Mouse (Mus musculus): ENCODE measurements around the gene Mgat4b. TPM values are rescaled to one million over a fixed set of nuclear protein-coding genes. Genes with fewer than 3 reads are reported as not detected.

The Mgat4b gene
- polyA plus RNA-seq, 1 experiment from 2014 or later: 18.4 TPM

- no peaks in the 10 kb centered on the region for H3K9me3 ChIP-seq (ENCODE audit: control insufficient read depth, low read length)
- no peak overlapping the region for H3K4me3 ChIP-seq (ENCODE audit: low read depth, low read length)
- DNase-seq (ENCODE audit: low spot score) (no peak), ATAC-seq (ENCODE audit: insufficient number of reproducible peaks, low FRiP score, low TSS enrichment, low read depth) (no peak)
- peaks cover 21% of the 10 kb centered on the region for H3K36me3 ChIP-seq (ENCODE audit: control insufficient read depth, insufficient read depth, low read length)
- 90% methylated on average over 7 of the region's 7 CpGs for WGBS
- no peaks in the 10 kb centered on the region for H3K4me1 ChIP-seq (ENCODE audit: control insufficient read depth, insufficient read depth, low read length)
- H3K27ac ChIP-seq (replicated peaks; ENCODE audit: low read depth, low read length): no peak overlapping the region
- H3K9ac ChIP-seq (ENCODE audit: low read length): no peak overlapping the region
- H3K27me3 ChIP-seq (ENCODE audit: control insufficient read depth, insufficient read depth, low read length): no peaks in the 10 kb centered on the region
- H3K4me2 ChIP-seq (ENCODE audit: low read depth, severe bottlenecking): no peak overlapping the region
Observed at GRCm38 (mm10) chr11:50256615-50257014, 45.9 kb downstream of the Mgat4b start.

DNA sequence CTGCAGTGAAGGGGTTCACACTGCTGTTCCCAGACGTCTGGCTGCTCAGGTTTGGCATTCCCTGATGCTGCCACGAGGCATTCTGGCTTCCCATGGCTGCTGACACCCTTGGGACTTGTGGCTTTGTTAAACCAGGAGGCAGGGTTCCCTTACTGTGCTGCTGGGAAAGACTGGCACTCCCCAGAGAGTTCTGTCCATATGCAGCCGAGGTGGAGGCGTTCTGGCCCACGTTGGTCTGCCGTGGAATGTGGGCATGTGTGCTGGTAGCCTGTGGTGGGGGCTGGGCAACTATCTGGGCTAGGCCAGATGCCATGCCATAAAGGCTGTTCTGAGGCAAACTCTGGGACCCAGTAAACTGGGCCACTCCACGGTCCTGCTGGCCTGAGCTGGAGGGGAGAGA, 47.6 kb downstream of the Mgat4b start:
- no peaks in the 10 kb centered on the region for H3K27me3 ChIP-seq (ENCODE audit: control insufficient read depth, insufficient read depth, low read length)
- no peak overlapping the region for H3K9ac ChIP-seq (ENCODE audit: low read length)
- ATAC-seq (ENCODE audit: insufficient number of reproducible peaks, low FRiP score, low TSS enrichment, low read depth) (no peak), DNase-seq (ENCODE audit: low spot score) (no peak)
- no peaks in the 10 kb centered on the region for H3K4me1 ChIP-seq (ENCODE audit: control insufficient read depth, insufficient read depth, low read length)
- H3K4me2 ChIP-seq (ENCODE audit: low read depth, severe bottlenecking): no peak overlapping the region
- no peaks in the 10 kb centered on the region for H3K9me3 ChIP-seq (ENCODE audit: control insufficient read depth, low read length)
- no peak overlapping the region for H3K4me3 ChIP-seq (ENCODE audit: low read depth, low read length)
- no peak overlapping the region for H3K27ac ChIP-seq (replicated peaks; ENCODE audit: low read depth, low read length)
- peaks cover 31% of the 10 kb centered on the region for H3K36me3 ChIP-seq (ENCODE audit: control insufficient read depth, insufficient read depth, low read length)
- WGBS: 94% methylated on average over 7 of the region's 7 CpGs

DNA sequence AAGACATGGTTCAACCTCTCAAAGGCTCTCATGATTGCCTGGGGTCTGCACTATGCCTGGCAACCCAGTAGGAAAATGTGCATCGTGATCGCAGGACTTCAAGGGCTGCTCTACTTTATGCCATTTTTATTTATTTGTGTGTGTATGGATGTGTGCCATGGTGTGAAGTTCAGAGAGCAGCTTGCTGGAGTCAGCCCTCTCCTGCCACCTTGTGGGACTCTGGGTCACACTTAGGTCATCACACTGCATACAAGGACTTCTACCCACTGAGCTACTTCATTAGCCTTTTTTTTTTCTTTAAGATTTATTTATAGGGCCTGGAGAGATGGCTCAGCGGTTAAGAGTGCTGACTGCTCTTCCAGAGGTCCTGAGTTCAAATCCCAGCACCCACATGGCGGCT, 51.3 kb downstream of the Mgat4b start:
- DNase-seq (ENCODE audit: low spot score) (no peak), ATAC-seq (ENCODE audit: insufficient number of reproducible peaks, low FRiP score, low TSS enrichment, low read depth) (no peak)
- WGBS: 92% methylated on average over 4 of the region's 4 CpGs
- no peaks in the 10 kb centered on the region for H3K27me3 ChIP-seq (ENCODE audit: control insufficient read depth, insufficient read depth, low read length)
- no peaks in the 10 kb centered on the region for H3K4me1 ChIP-seq (ENCODE audit: control insufficient read depth, insufficient read depth, low read length)
- H3K4me3 ChIP-seq (ENCODE audit: low read depth, low read length): no peak overlapping the region
- H3K9ac ChIP-seq (ENCODE audit: low read length): no peak overlapping the region
- H3K27ac ChIP-seq (replicated peaks; ENCODE audit: low read depth, low read length): no peak overlapping the region
- H3K36me3 ChIP-seq (ENCODE audit: control insufficient read depth, insufficient read depth, low read length): peaks cover 48% of the 10 kb centered on the region
- no peaks in the 10 kb centered on the region for H3K9me3 ChIP-seq (ENCODE audit: control insufficient read depth, low read length)
- no peak overlapping the region for H3K4me2 ChIP-seq (ENCODE audit: low read depth, severe bottlenecking)

- Histone ChIP-seq H3K9me3 (ENCODE audit: control insufficient read depth, low read length) (no peaks in the 10 kb centered on the region), H3K9ac (ENCODE audit: low read length) (no peak overlapping the region), H3K27me3 (ENCODE audit: control insufficient read depth, insufficient read depth, low read length) (no peaks in the 10 kb centered on the region), H3K4me1 (ENCODE audit: control insufficient read depth, insufficient read depth, low read length) (no peaks in the 10 kb centered on the region), H3K27ac (replicated peaks; ENCODE audit: low read depth, low read length) (no peak overlapping the region), H3K36me3 (ENCODE audit: control insufficient read depth, insufficient read depth, low read length) (peaks cover 43% of the 10 kb centered on the region), H3K4me2 (ENCODE audit: low read depth, severe bottlenecking) (no peak overlapping the region), H3K4me3 (ENCODE audit: low read depth, low read length) (no peak overlapping the region)
- DNase-seq (ENCODE audit: low spot score) (no peak), ATAC-seq (ENCODE audit: insufficient number of reproducible peaks, low FRiP score, low TSS enrichment, low read depth) (no peak)
- WGBS: 91% methylated on average over 3 of the region's 3 CpGs
Observed at GRCm38 (mm10) chr11:50263198-50263597, 52.5 kb downstream of the Mgat4b start.

DNA sequence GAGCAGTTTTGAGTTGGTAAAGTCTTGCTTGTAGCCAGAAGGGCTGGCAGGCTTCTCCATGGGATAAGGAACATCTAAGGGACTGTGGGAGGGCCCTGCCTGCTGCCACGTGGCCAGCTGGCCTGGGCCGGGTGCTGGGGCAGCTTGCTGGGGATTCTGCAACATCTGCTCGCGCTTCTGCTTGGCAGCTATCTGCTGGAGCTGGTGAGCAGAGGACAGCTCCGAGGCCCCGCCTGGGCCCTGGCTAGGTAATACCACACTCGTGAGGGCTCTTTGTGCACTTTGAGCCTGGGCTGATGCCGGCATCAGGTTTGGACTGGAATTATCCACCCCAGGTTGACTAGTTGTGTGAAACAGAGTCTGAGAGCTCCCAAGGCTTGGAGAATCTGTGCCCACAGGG, 55.2 kb downstream of the Mgat4b start:
- H3K27ac ChIP-seq (replicated peaks; ENCODE audit: low read depth, low read length): no peak overlapping the region
- ATAC-seq (ENCODE audit: insufficient number of reproducible peaks, low FRiP score, low TSS enrichment, low read depth) (no peak), DNase-seq (ENCODE audit: low spot score) (no peak)
- H3K4me3 ChIP-seq (ENCODE audit: low read depth, low read length): no peak overlapping the region
- peaks cover 33% of the 10 kb centered on the region for H3K36me3 ChIP-seq (ENCODE audit: control insufficient read depth, insufficient read depth, low read length)
- H3K27me3 ChIP-seq (ENCODE audit: control insufficient read depth, insufficient read depth, low read length): no peaks in the 10 kb centered on the region
- H3K4me2 ChIP-seq (ENCODE audit: low read depth, severe bottlenecking): no peak overlapping the region
- WGBS: 85% methylated on average over 8 of the region's 8 CpGs
- no peak overlapping the region for H3K9ac ChIP-seq (ENCODE audit: low read length)
- no peaks in the 10 kb centered on the region for H3K4me1 ChIP-seq (ENCODE audit: control insufficient read depth, insufficient read depth, low read length)
- H3K9me3 ChIP-seq (ENCODE audit: control insufficient read depth, low read length): no peaks in the 10 kb centered on the region

DNA sequence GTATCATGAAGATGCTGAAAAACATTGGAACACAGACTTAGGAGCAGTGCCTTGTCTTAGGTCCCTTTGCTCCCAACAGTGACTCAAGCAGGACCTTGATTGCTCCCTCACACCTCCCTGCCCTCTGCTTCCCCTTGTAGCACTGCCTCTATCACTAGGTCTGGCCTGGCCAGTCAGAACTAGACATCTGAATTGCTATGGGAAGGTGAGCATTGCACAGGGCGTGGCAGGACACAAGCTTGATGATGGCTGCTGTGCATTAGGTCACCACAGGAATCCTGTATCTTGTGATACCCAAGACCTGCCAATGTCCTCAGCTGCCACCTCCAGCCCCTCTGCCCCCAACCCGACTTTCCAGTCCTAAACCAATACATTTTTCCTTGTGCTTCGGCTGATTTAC, 56.3 kb downstream of the Mgat4b start:
- Histone ChIP-seq H3K27ac (replicated peaks; ENCODE audit: low read depth, low read length) (no peak overlapping the region), H3K4me1 (ENCODE audit: control insufficient read depth, insufficient read depth, low read length) (no peaks in the 10 kb centered on the region), H3K9ac (ENCODE audit: low read length) (no peak overlapping the region), H3K9me3 (ENCODE audit: control insufficient read depth, low read length) (no peaks in the 10 kb centered on the region), H3K4me3 (ENCODE audit: low read depth, low read length) (no peak overlapping the region), H3K36me3 (ENCODE audit: control insufficient read depth, insufficient read depth, low read length) (peaks cover 29% of the 10 kb centered on the region), H3K27me3 (ENCODE audit: control insufficient read depth, insufficient read depth, low read length) (no peaks in the 10 kb centered on the region), H3K4me2 (ENCODE audit: low read depth, severe bottlenecking) (no peak overlapping the region)
- 91% methylated on average over 3 of the region's 3 CpGs for WGBS
- DNase-seq (ENCODE audit: low spot score): no peak
- no peak for ATAC-seq (ENCODE audit: insufficient number of reproducible peaks, low FRiP score, low TSS enrichment, low read depth)

- Histone ChIP-seq H3K36me3 (ENCODE audit: control insufficient read depth, insufficient read depth, low read length) (peaks cover 19% of the 10 kb centered on the region), H3K9me3 (ENCODE audit: control insufficient read depth, low read length) (no peaks in the 10 kb centered on the region), H3K4me3 (ENCODE audit: low read depth, low read length) (no peak overlapping the region), H3K27me3 (ENCODE audit: control insufficient read depth, insufficient read depth, low read length) (no peaks in the 10 kb centered on the region), H3K4me1 (ENCODE audit: control insufficient read depth, insufficient read depth, low read length) (no peaks in the 10 kb centered on the region), H3K4me2 (ENCODE audit: low read depth, severe bottlenecking) (no peak overlapping the region), H3K9ac (ENCODE audit: low read length) (no peak overlapping the region), H3K27ac (replicated peaks; ENCODE audit: low read depth, low read length) (no peak overlapping the region)
- WGBS: 92% methylated on average over 2 of the region's 2 CpGs
- ATAC-seq (ENCODE audit: insufficient number of reproducible peaks, low FRiP score, low TSS enrichment, low read depth) (no peak), DNase-seq (ENCODE audit: low spot score) (peak; percentile 37)
Observed at GRCm38 (mm10) chr11:50269163-50269562, 58.5 kb downstream of the Mgat4b start.

GRCm38 (mm10) chr11:50269885-50270284, 59.2 kb downstream of the Mgat4b start:
- H3K4me3 ChIP-seq (ENCODE audit: low read depth, low read length): no peak overlapping the region
- 100% methylated on average over 1 of the region's 1 CpGs for WGBS
- no peak overlapping the region for H3K4me2 ChIP-seq (ENCODE audit: low read depth, severe bottlenecking)
- H3K36me3 ChIP-seq (ENCODE audit: control insufficient read depth, insufficient read depth, low read length): peaks cover 16% of the 10 kb centered on the region
- no peaks in the 10 kb centered on the region for H3K9me3 ChIP-seq (ENCODE audit: control insufficient read depth, low read length)
- no peak overlapping the region for H3K27ac ChIP-seq (replicated peaks; ENCODE audit: low read depth, low read length)
- H3K27me3 ChIP-seq (ENCODE audit: control insufficient read depth, insufficient read depth, low read length): no peaks in the 10 kb centered on the region
- H3K9ac ChIP-seq (ENCODE audit: low read length): no peak overlapping the region
- DNase-seq (ENCODE audit: low spot score): no peak
- ATAC-seq (ENCODE audit: insufficient number of reproducible peaks, low FRiP score, low TSS enrichment, low read depth): no peak
- no peaks in the 10 kb centered on the region for H3K4me1 ChIP-seq (ENCODE audit: control insufficient read depth, insufficient read depth, low read length)

GRCm38 (mm10) chr11:50272819-50273218, 62.1 kb downstream of the Mgat4b start:
- DNase-seq (ENCODE audit: low spot score): no peak
- no peak overlapping the region for H3K4me3 ChIP-seq (ENCODE audit: low read depth, low read length)
- 90% methylated on average over 2 of the region's 2 CpGs for WGBS
- peaks cover 4% of the 10 kb centered on the region for H3K36me3 ChIP-seq (ENCODE audit: control insufficient read depth, insufficient read depth, low read length)
- no peak overlapping the region for H3K4me2 ChIP-seq (ENCODE audit: low read depth, severe bottlenecking)
- H3K27ac ChIP-seq (replicated peaks; ENCODE audit: low read depth, low read length): no peak overlapping the region
- H3K9ac ChIP-seq (ENCODE audit: low read length): no peak overlapping the region
- no peaks in the 10 kb centered on the region for H3K27me3 ChIP-seq (ENCODE audit: control insufficient read depth, insufficient read depth, low read length)
- H3K9me3 ChIP-seq (ENCODE audit: control insufficient read depth, low read length): no peaks in the 10 kb centered on the region
- ATAC-seq (ENCODE audit: insufficient number of reproducible peaks, low FRiP score, low TSS enrichment, low read depth): no peak
- no peaks in the 10 kb centered on the region for H3K4me1 ChIP-seq (ENCODE audit: control insufficient read depth, insufficient read depth, low read length)
